Mouse (Mus musculus): Measurements from ENCODE around the gene Ago3. TPM values are rescaled to one million over a fixed set of nuclear protein-coding genes. Genes with fewer than 3 reads are reported as not detected.
A peak's percentile ranks its signal among the peaks of the same experiment; 100 is the strongest.

Ago3 gene
- polyA plus RNA-seq, 1 experiment from 2014 or later, result 20.1 TPM

DNA sequence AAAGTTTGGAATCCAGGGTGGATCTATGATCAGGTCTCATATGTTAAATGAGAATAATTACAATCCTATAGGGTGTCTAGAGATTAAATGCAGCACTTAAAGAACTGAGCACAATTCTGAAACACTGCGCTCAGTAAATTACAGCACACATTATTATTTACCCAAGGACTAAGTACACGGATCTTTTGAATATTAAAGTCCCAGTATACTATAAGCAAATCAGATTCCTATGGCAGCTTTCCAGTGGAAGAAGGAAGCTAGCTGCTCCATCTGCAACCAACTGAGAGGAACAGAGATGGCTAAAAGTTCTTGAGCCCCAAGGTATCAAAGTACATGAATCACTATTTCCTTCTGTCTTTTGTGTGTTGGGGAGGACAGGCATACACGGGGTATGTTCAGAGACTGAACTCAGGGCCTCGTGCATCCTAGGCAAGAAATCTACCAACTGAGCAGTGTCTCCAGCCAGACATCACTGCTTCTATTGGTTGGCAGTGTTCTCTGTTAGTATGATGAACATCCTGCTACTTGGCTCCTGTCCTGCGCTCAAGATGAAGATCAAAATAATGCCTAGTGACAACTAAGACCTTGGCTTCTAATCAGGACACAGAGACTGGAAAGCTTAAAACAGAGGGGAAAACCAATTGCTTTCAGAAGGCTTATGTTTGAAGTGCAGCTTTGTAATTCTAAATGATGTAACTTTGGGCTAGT lies 25.3 kb upstream of the Ago3 start:
- H3K4me2 ChIP-seq, result no peak overlapping the region
- no peak overlapping the region for H3K9ac ChIP-seq
- H3K4me3 ChIP-seq, result no peak overlapping the region
- no peaks in the 10 kb centered on the region for H3K4me1 ChIP-seq
- peaks cover 95% of the 10 kb centered on the region for H3K36me3 ChIP-seq
- no peak overlapping the region for H3K27ac ChIP-seq
- WGBS, result 88% methylated on average over 5 of the region's 5 CpGs
- ATAC-seq (ENCODE audit: insufficient number of reproducible peaks, insufficient read depth, low FRiP score, low TSS enrichment, low read depth), result no peak
- H3K27me3 ChIP-seq, result no peaks in the 10 kb centered on the region
- no peaks in the 10 kb centered on the region for H3K9me3 ChIP-seq

GRCm38 (mm10) chr4:126450268-126450667 lies 20.9 kb upstream of the Ago3 start:
- Histone ChIP-seq H3K27ac (no peak overlapping the region; the same call in 1 of the 2 replicates), H3K4me1 (no peaks in the 10 kb centered on the region), H3K4me3 (no peak overlapping the region), H3K9me3 (no peaks in the 10 kb centered on the region), H3K4me2 (no peak overlapping the region), H3K36me3 (peaks cover 84% of the 10 kb centered on the region), H3K27me3 (no peaks in the 10 kb centered on the region), H3K9ac (no peak overlapping the region)
- no peak for ATAC-seq (ENCODE audit: insufficient number of reproducible peaks, insufficient read depth, low FRiP score, low TSS enrichment, low read depth)
- 86% methylated on average over 1 of the region's 1 CpGs for WGBS

- Histone ChIP-seq H3K4me1 (no peaks in the 10 kb centered on the region), H3K4me3 (no peak overlapping the region), H3K9ac (no peak overlapping the region), H3K4me2 (no peak overlapping the region), H3K27ac (no peak overlapping the region), H3K36me3 (peaks cover 76% of the 10 kb centered on the region), H3K9me3 (no peaks in the 10 kb centered on the region), H3K27me3 (no peaks in the 10 kb centered on the region)
- WGBS, result 82% methylated on average over 7 of the region's 7 CpGs
- ATAC-seq (ENCODE audit: insufficient number of reproducible peaks, insufficient read depth, low FRiP score, low TSS enrichment, low read depth), result no peak
Observed at GRCm38 (mm10) chr4:126447126-126447525, 17.8 kb upstream of the Ago3 start.

DNA sequence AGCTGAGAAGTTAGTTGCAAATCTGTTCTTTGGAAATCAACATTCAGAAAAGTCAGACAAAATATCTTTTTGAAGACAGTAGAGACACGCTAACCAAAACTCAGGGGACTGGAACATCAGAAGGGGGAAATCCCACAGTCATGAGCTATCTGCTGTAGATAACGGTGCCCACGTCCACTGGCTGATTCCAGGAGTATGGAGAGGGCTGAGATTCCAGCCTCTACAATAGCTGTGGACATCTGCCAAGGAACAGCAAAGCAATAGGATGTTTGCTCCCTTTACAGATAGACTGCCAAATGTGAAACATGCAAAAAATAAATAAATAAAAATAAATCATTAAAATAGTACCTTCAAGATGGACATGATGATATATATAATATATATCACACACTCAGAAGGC lies 15.2 kb upstream of the Ago3 start:
- H3K27me3 ChIP-seq, result no peaks in the 10 kb centered on the region
- no peaks in the 10 kb centered on the region for H3K9me3 ChIP-seq
- WGBS, result 92% methylated on average over 3 of the region's 3 CpGs
- H3K27ac ChIP-seq, result no peak overlapping the region
- H3K4me2 ChIP-seq, result no peak overlapping the region
- no peak overlapping the region for H3K9ac ChIP-seq
- ATAC-seq (ENCODE audit: insufficient number of reproducible peaks, insufficient read depth, low FRiP score, low TSS enrichment, low read depth), result no peak
- H3K4me1 ChIP-seq, result no peaks in the 10 kb centered on the region
- no peak overlapping the region for H3K4me3 ChIP-seq
- H3K36me3 ChIP-seq, result peaks cover 80% of the 10 kb centered on the region

GRCm38 (mm10) chr4:126438261-126438660 lies 8.9 kb upstream of the Ago3 start:
- Histone ChIP-seq H3K9ac (no peak overlapping the region), H3K4me2 (no peak overlapping the region), H3K36me3 (peaks cover 71% of the 10 kb centered on the region), H3K27me3 (no peaks in the 10 kb centered on the region), H3K4me3 (no peak overlapping the region), H3K27ac (no peak overlapping the region), H3K9me3 (no peaks in the 10 kb centered on the region), H3K4me1 (no peaks in the 10 kb centered on the region)
- 73% methylated on average over 5 of the region's 5 CpGs for WGBS
- ATAC-seq (ENCODE audit: insufficient number of reproducible peaks, insufficient read depth, low FRiP score, low TSS enrichment, low read depth), result no peak

GRCm38 (mm10) chr4:126436268-126436667 lies 6.9 kb upstream of the Ago3 start:
- no peak for ATAC-seq (ENCODE audit: insufficient number of reproducible peaks, insufficient read depth, low FRiP score, low TSS enrichment, low read depth)
- Histone ChIP-seq H3K36me3 (peaks cover 53% of the 10 kb centered on the region), H3K4me1 (no peaks in the 10 kb centered on the region), H3K27me3 (no peaks in the 10 kb centered on the region), H3K4me2 (no peak overlapping the region), H3K9me3 (no peaks in the 10 kb centered on the region), H3K4me3 (no peak overlapping the region), H3K9ac (no peak overlapping the region), H3K27ac (no peak overlapping the region)
- WGBS, result 28% methylated on average over 2 of the region's 2 CpGs

- H3K4me3 ChIP-seq, result no peak overlapping the region
- H3K27ac ChIP-seq, result no peak overlapping the region
- 0 out of 2 replicates have a peak, but pooled peaks cover 2% of the 10 kb centered on the region for H3K4me1 ChIP-seq
- WGBS, result 87% methylated on average over 2 of the region's 2 CpGs
- H3K9ac ChIP-seq, result no peak overlapping the region
- H3K36me3 ChIP-seq, result peaks cover 32% of the 10 kb centered on the region
- ATAC-seq (ENCODE audit: insufficient number of reproducible peaks, insufficient read depth, low FRiP score, low TSS enrichment, low read depth), result no peak
- H3K27me3 ChIP-seq, result no peaks in the 10 kb centered on the region
- H3K4me2 ChIP-seq, result no peak overlapping the region
- no peaks in the 10 kb centered on the region for H3K9me3 ChIP-seq
Observed at GRCm38 (mm10) chr4:126434094-126434493, 4.7 kb upstream of the Ago3 start.

DNA sequence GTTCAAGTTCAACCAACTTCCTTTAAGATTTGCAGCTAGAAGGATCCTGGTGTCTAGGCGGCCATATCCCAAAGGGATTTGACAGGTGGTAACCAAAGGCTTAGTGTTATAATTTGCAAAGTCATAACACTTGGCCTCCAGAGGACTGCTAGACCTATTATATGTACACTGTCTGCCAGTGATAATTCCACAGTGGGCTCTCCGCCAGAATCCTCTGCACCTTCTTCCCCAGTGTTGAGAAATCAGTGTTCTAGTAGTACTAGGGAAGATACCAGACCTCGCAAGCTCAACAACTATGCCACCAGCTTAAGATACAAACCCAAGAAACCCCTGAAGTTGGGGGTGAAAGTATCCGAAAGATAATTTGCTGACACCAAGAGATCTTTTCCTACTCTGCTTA lies 3.8 kb upstream of the Ago3 start:
- Histone ChIP-seq H3K27ac (no peak overlapping the region), H3K36me3 (peaks cover 23% of the 10 kb centered on the region), H3K9ac (no peak overlapping the region), H3K4me3 (no peak overlapping the region), H3K4me1 (peaks cover 9% of the 10 kb centered on the region), H3K27me3 (no peaks in the 10 kb centered on the region), H3K4me2 (no peak overlapping the region), H3K9me3 (no peaks in the 10 kb centered on the region)
- ATAC-seq (ENCODE audit: insufficient number of reproducible peaks, insufficient read depth, low FRiP score, low TSS enrichment, low read depth), result no peak
- WGBS, result 90% methylated on average over 4 of the region's 4 CpGs

DNA sequence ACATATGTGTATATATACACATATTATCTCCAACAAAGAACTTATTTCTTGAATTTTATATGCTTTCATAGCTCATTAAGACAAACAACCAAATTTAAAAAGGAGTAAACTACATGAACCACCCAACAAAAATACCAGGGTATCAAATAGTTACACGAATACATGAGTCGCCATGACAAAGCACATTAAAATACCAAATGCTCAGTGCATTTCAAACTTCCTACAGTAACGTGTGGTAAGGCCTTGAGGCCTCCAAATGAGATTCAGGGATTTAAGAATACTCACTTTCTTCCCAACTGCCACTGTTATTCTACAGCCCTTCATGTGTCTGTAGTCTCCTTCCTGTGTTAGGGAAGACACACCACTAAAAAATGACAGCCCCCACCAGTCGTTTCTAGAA lies 2.4 kb upstream of the Ago3 start:
- H3K4me2 ChIP-seq, result no peak overlapping the region
- no peak overlapping the region for H3K27ac ChIP-seq
- 76% methylated on average over 4 of the region's 4 CpGs for WGBS
- no peak overlapping the region for H3K4me3 ChIP-seq
- H3K27me3 ChIP-seq, result no peaks in the 10 kb centered on the region
- H3K36me3 ChIP-seq, result peaks cover 15% of the 10 kb centered on the region; the same call in 1 of the 2 replicates
- H3K9ac ChIP-seq, result no peak overlapping the region
- H3K9me3 ChIP-seq, result no peaks in the 10 kb centered on the region
- ATAC-seq (ENCODE audit: insufficient number of reproducible peaks, insufficient read depth, low FRiP score, low TSS enrichment, low read depth), result no peak
- H3K4me1 ChIP-seq, result peaks cover 9% of the 10 kb centered on the region

DNA sequence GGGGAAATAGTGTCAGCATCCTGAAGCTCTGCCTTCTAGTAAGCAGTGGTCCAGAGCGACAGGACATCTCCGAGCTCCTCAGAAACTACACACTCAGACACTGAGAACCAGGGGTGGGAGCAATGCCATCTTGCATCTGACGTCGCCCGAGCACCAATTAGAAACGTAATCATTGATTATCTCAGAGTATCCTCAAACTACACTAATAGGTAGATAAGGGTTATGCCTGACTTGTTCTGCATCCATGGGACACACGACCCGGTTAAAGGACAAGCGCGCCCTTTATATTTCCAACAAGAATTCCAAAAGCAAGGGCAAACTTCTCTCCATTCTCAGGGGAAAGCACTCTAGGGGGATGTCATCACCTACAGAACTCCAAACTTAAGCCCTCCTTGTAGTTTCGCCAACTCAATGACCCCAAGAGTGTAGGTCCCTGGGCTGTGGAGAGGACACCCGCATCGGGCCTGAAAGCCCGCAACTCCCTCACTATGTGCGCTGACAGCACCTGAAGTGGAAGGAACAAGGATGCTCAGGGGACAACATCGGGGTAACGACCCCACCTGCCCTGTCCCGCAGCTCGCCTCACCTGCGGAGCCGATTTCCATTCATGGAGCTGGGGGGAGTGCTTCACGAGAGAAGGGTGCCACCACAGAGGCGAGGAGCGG lies 542 bp downstream of the Ago3 start:
- Histone ChIP-seq H3K27me3 (no peaks in the 10 kb centered on the region), H3K9me3 (no peaks in the 10 kb centered on the region), H3K4me2 (peak overlapping the region; percentile 92), H3K36me3 (no peaks in the 10 kb centered on the region), H3K9ac (peak overlapping the region; percentile 92), H3K4me3 (peak overlapping the region; percentile 99), H3K27ac (peak overlapping the region; percentile 90), H3K4me1 (peaks cover 9% of the 10 kb centered on the region)
- WGBS, result 1% methylated on average over 24 of the region's 24 CpGs
- ATAC-seq (ENCODE audit: insufficient number of reproducible peaks, insufficient read depth, low FRiP score, low TSS enrichment, low read depth), result no peak

GRCm38 (mm10) chr4:126423866-126424265 lies 5.5 kb downstream of the Ago3 start:
- Histone ChIP-seq H3K4me1 (peaks cover 7% of the 10 kb centered on the region), H3K27ac (no peak overlapping the region), H3K4me2 (no peak overlapping the region), H3K4me3 (no peak overlapping the region), H3K36me3 (no peaks in the 10 kb centered on the region), H3K27me3 (no peaks in the 10 kb centered on the region), H3K9me3 (no peaks in the 10 kb centered on the region), H3K9ac (no peak overlapping the region)
- WGBS, result 77% methylated on average over 2 of the region's 2 CpGs
- ATAC-seq (ENCODE audit: insufficient number of reproducible peaks, insufficient read depth, low FRiP score, low TSS enrichment, low read depth), result no peak

DNA sequence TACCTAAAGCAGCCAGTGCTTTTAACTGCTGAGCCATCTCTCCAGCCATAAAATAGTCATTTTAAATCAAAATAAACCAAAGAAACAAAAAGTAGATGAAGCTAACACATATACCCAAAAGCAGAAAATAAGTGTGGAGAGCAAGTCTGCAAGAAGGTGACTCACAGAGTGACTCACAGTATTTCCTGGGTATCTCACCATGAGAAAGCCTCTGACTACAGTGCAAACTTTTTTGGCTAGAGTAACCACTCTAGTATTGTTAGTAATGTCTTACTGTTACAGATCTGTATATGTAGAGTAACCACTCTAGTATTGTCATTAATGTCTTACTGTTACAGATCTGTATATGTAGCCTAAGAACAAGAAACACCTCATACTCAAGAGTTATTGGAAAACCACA lies 13.6 kb downstream of the Ago3 start:
- ATAC-seq (ENCODE audit: insufficient number of reproducible peaks, insufficient read depth, low FRiP score, low TSS enrichment, low read depth), result no peak
- Histone ChIP-seq H3K36me3 (0 out of 2 replicates have a peak, but pooled peaks cover 3% of the 10 kb centered on the region), H3K27ac (no peak overlapping the region), H3K4me1 (no peaks in the 10 kb centered on the region), H3K27me3 (no peaks in the 10 kb centered on the region), H3K4me2 (no peak overlapping the region), H3K9ac (no peak overlapping the region), H3K9me3 (no peaks in the 10 kb centered on the region), H3K4me3 (no peak overlapping the region)

All from embryonic facial prominence, embryonic 13.5 days (tissue).